Mouse (Mus musculus): ENCODE results near the gene Use1. TPM values are rescaled to one million over a fixed set of nuclear protein-coding genes. Genes with fewer than 3 reads are reported as not detected.

The Use1 gene
- total and polyA plus RNA-seq, 3 experiments, result 69.6 to 130 (median 98.7) TPM

GRCm38 (mm10) chr8:71396639-71397305 lies 30.1 kb downstream of the Use1 start, which contains the start of gene Babam1 (continued):
- TF ChIP-seq SMC3 (IDR thresholded peaks at IDR 0.05; ENCODE audit: low read depth, low read length), result no peak
- peak; percentile 63; the same call in 1 of the 2 replicates for TF ChIP-seq NELFE (IDR thresholded peaks at IDR 0.05; ENCODE audit: low read depth, low read length)
- TF ChIP-seq TCF12 (IDR thresholded peaks at IDR 0.05; ENCODE audit: low read depth, low read length), result peak; percentile 85
- no peak for TF ChIP-seq RCOR1 (conservative IDR thresholded peaks at IDR 0.05; ENCODE audit: low read depth, low read length)
- no peak for TF ChIP-seq RAD21 (IDR thresholded peaks at IDR 0.05; ENCODE audit: low read depth, low read length)
- TF ChIP-seq ZMIZ1 (IDR thresholded peaks at IDR 0.05; ENCODE audit: low read depth, low read length), result peak; percentile 71; the same call in 1 of the 2 replicates
- peak; percentile 56; the same call in 1 of the 2 replicates for TF ChIP-seq NRF1 (IDR thresholded peaks at IDR 0.05; ENCODE audit: low read depth, low read length)
- peak; percentile 88 for TF ChIP-seq POLR2A (IDR thresholded peaks at IDR 0.05; ENCODE audit: low read depth, low read length)

- Histone ChIP-seq H3K27ac (ENCODE audit: insufficient read depth, low read depth) (no peak overlapping the region), H3K4me2 (ENCODE audit: insufficient read depth, low read depth, poor library complexity, severe bottlenecking) (peak overlapping the region; percentile 78), H3K36me3 (replicated peaks in 1 of 2; ENCODE audit: control insufficient read depth in 1 of 2, insufficient read depth in 1 of 2, low read length in 1 of 2) (peaks cover 22 to 37% of the 10 kb centered on the region in 2 experiments), H3K79me2 (replicated peaks; ENCODE audit: control insufficient read depth, extremely low read depth, insufficient read depth, poor library complexity, severe bottlenecking) (peaks cover 6% of the 10 kb centered on the region; the same call in 1 of the 2 replicates), H3K4me1 (ENCODE audit: control insufficient read depth in 1 of 2, insufficient read depth in 2 of 2) (peaks cover 5 to 30% of the 10 kb centered on the region in 2 experiments; a peak in 3 of 4 replicates), H3K27me3 (replicated peaks) (no peaks in the 10 kb centered on the region), H3K9me3 (replicated peaks; ENCODE audit: low read length) (no peaks in the 10 kb centered on the region), H3K9ac (ENCODE audit: insufficient read depth, low read depth) (peak overlapping the region; percentile 87; the same call in 1 of the 2 replicates), H3K4me3 (replicated peaks in 1 of 3; ENCODE audit: low read depth in 2 of 3, low read length in 2 of 3, poor library complexity in 1 of 3) (peak overlapping the region; percentile 74 to 97 (median 89))
- in situ Hi-C loops (cut with MboI; ENCODE audit: low pct_ligation_motif_present, low pct_unique_long_range_greater_than_20kb, low sequenced_read_pairs), result no loop called here
- TF ChIP-seq EP300 (IDR thresholded peaks at IDR 0.05; ENCODE audit: low read length), result no peak
- no peak for DNase-seq (ENCODE audit: extremely low read depth)
- dilution Hi-C loops (cut with MboI; ENCODE audit: extremely low pct_ligation_motif_present, extremely low pct_unique_long_range_greater_than_20kb, low sequenced_read_pairs), result no loop called here
Measured at GRCm38 (mm10) chr8:71397701-71398100, 31.1 kb downstream of the Use1 start.

- dilution Hi-C loops (cut with MboI; ENCODE audit: extremely low pct_ligation_motif_present, extremely low pct_unique_long_range_greater_than_20kb, low sequenced_read_pairs), result no loop called here
- peaks cover 31 to 57% of the 10 kb centered on the region in 2 experiments for H3K36me3 ChIP-seq (replicated peaks in 1 of 2; ENCODE audit: control insufficient read depth in 1 of 2, insufficient read depth in 1 of 2, low read length in 1 of 2)
- TF ChIP-seq ZMIZ1 (IDR thresholded peaks at IDR 0.05; ENCODE audit: low read depth, low read length) (no peak), KAT2A (IDR thresholded peaks at IDR 0.05; ENCODE audit: insufficient replicate concordance, low read length) (no peak), NELFE (IDR thresholded peaks at IDR 0.05; ENCODE audit: low read depth, low read length) (no peak), ZKSCAN1 (IDR thresholded peaks at IDR 0.05; ENCODE audit: borderline replicate concordance, low read depth, low read length) (no peak), MYC (IDR thresholded peaks at IDR 0.05; ENCODE audit: low read depth, low read length) (no peak), PAX5 (IDR thresholded peaks at IDR 0.05; ENCODE audit: low read length) (no peak), JUN (IDR thresholded peaks at IDR 0.05; ENCODE audit: insufficient read depth, low read depth, low read length) (no peak), USF2 (conservative IDR thresholded peaks at IDR 0.05; ENCODE audit: low read depth, low read length) (no peak), MAFK (IDR thresholded peaks at IDR 0.05; ENCODE audit: insufficient replicate concordance, low read length) (no peak), MEF2A (IDR thresholded peaks at IDR 0.05; ENCODE audit: borderline replicate concordance, low read depth, low read length) (no peak)
Measured at GRCm38 (mm10) chr8:71400826-71401225, 34.2 kb downstream of the Use1 start.

More at GRCm38 (mm10) chr8:71400826-71401225, 34.2 kb downstream of the Use1 start:
- in situ Hi-C loops (cut with MboI; ENCODE audit: low pct_ligation_motif_present, low pct_unique_long_range_greater_than_20kb, low sequenced_read_pairs), result no loop called here
- no peaks in the 10 kb centered on the region for H3K27me3 ChIP-seq (replicated peaks)
- H3K4me1 ChIP-seq (ENCODE audit: control insufficient read depth in 1 of 2, insufficient read depth in 2 of 2), result peaks cover 12 to 36% of the 10 kb centered on the region in 2 experiments
- no peak overlapping the region for H3K27ac ChIP-seq (ENCODE audit: insufficient read depth, low read depth)
- no peak overlapping the region for H3K4me2 ChIP-seq (ENCODE audit: insufficient read depth, low read depth, poor library complexity, severe bottlenecking)
- no peak overlapping the region for H3K9ac ChIP-seq (ENCODE audit: insufficient read depth, low read depth)
- no peak for DNase-seq (ENCODE audit: extremely low read depth)
- H3K9me3 ChIP-seq (replicated peaks; ENCODE audit: low read length), result no peaks in the 10 kb centered on the region
- H3K4me3 ChIP-seq (replicated peaks in 1 of 3; ENCODE audit: low read depth in 2 of 3, low read length in 2 of 3, poor library complexity in 1 of 3), result no peak overlapping the region
- peaks cover 9% of the 10 kb centered on the region; the same call in 1 of the 2 replicates for H3K79me2 ChIP-seq (replicated peaks; ENCODE audit: control insufficient read depth, extremely low read depth, insufficient read depth, poor library complexity, severe bottlenecking)

Measured in CH12.LX (cell line).